Mouse (Mus musculus) ES-E14 (cell line): ENCODE measurements around the gene Gstp3.

ENCODE experiments used
- MAFK ChIP-seq: IDR thresholded peaks from 2 replicates; pipeline ENCODE4 v1.6.1; 2014; ENCODE audit warnings: mild to moderate bottlenecking, low read depth, low read length, inconsistent platforms; ENCODE audit not compliant: insufficient read depth
- ZC3H11A ChIP-seq: IDR thresholded peaks from 2 replicates; pipeline ENCODE4 v1.6.1; 2012; ENCODE audit warnings: low read depth, mild to moderate bottlenecking, inconsistent platforms, low read length, borderline replicate concordance
- ZNF384 ChIP-seq: IDR thresholded peaks from 2 replicates; pipeline ENCODE4 v1.6.1; 2012; ENCODE audit warnings: low read depth, low read length, inconsistent platforms

- TF ChIP-seq ZC3H11A (no peak), MAFK (no peak), ZNF384 (no peak)
These were observed 38.1 kb upstream of the Gstp3 start for GRCm38 (mm10) chr19:4097441-4097825.
